Mouse (Mus musculus): ENCODE results near the gene Rab3gap2. TPM values are rescaled to one million over a fixed set of nuclear protein-coding genes. Genes with fewer than 3 reads are reported as not detected.
"Not testable (repeated sequence)": the region's sequence is repeated elsewhere in the genome, so short reads cannot be mapped to it uniquely, and the experiment has no call there.

Rab3gap2 gene
- polyA plus RNA-seq, 1 experiment from 2014 or later: 15.0 TPM

DNA sequence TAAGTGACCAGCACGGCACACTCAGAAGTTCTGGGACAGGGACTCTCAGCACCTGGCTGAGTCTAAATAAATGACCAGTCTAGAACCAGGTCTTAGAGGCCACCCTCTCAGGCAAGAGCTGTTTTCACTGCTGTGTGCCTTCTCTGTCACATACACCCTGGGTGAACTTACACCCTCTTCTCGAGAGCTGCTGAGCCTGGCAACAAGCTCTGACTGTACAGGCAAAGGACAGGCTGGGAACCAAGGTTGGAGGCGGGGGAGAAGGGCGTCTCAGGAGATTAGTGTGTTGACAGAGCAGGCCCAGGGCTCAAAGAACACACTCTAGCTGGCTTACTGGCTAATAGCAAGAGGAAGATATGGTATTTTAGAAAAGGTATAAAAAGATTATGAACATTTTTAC, 105.0 kb downstream of the Rab3gap2 start:
- no peak for TF ChIP-seq CTCF (IDR thresholded peaks at IDR 0.05; ENCODE audit: low read depth)
- peaks cover 39% of the 10 kb centered on the region for H3K36me3 ChIP-seq (ENCODE audit: insufficient read depth, low read length)
- no peaks in the 10 kb centered on the region for H3K27me3 ChIP-seq (ENCODE audit: insufficient read depth, low read length)
- 68% methylated on average over 4 of the region's 4 CpGs for WGBS
- no peaks in the 10 kb centered on the region for H3K9me3 ChIP-seq (replicated peaks; ENCODE audit: low read length)
- H3K4me1 ChIP-seq (replicated peaks; ENCODE audit: insufficient read depth, low read length): no peaks in the 10 kb centered on the region
- no peak overlapping the region for H3K9ac ChIP-seq (ENCODE audit: low read depth, low read length)
- ATAC-seq (replicated peaks; ENCODE audit: low FRiP score, low read depth): no peak
- DNase-seq (ENCODE audit: low spot score): no peak
- no peak overlapping the region for H3K27ac ChIP-seq
- no peak overlapping the region for H3K4me2 ChIP-seq (ENCODE audit: low read length)
- H3K4me3 ChIP-seq (replicated peaks; ENCODE audit: low read depth, low read length): no peak overlapping the region

GRCm38 (mm10) chr1:185311949-185312348, 108.0 kb downstream of the Rab3gap2 start:
- H3K9me3 ChIP-seq (replicated peaks; ENCODE audit: low read length): no peaks in the 10 kb centered on the region
- DNase-seq (ENCODE audit: low spot score) (no peak), ATAC-seq (replicated peaks; ENCODE audit: low FRiP score, low read depth) (no peak)
- 91% methylated on average over 9 of the region's 9 CpGs for WGBS
- peaks cover 48% of the 10 kb centered on the region for H3K36me3 ChIP-seq (ENCODE audit: insufficient read depth, low read length)
- no peak overlapping the region for H3K4me3 ChIP-seq (replicated peaks; ENCODE audit: low read depth, low read length)
- TF ChIP-seq CTCF (IDR thresholded peaks at IDR 0.05; ENCODE audit: low read depth): no peak
- H3K4me1 ChIP-seq (replicated peaks; ENCODE audit: insufficient read depth, low read length): no peaks in the 10 kb centered on the region
- no peak overlapping the region for H3K4me2 ChIP-seq (ENCODE audit: low read length)
- H3K27ac ChIP-seq: no peak overlapping the region
- H3K9ac ChIP-seq (ENCODE audit: low read depth, low read length): no peak overlapping the region
- H3K27me3 ChIP-seq (ENCODE audit: insufficient read depth, low read length): no peaks in the 10 kb centered on the region

- ATAC-seq (replicated peaks; ENCODE audit: low FRiP score, low read depth): no peak
- Histone ChIP-seq H3K4me3 (replicated peaks; ENCODE audit: low read depth, low read length) (no peak overlapping the region), H3K9ac (ENCODE audit: low read depth, low read length) (no peak overlapping the region), H3K9me3 (replicated peaks; ENCODE audit: low read length) (no peaks in the 10 kb centered on the region), H3K27me3 (ENCODE audit: insufficient read depth, low read length) (no peaks in the 10 kb centered on the region), H3K4me1 (replicated peaks; ENCODE audit: insufficient read depth, low read length) (no peaks in the 10 kb centered on the region), H3K4me2 (ENCODE audit: low read length) (no peak overlapping the region), H3K27ac (no peak overlapping the region), H3K36me3 (ENCODE audit: insufficient read depth, low read length) (peaks cover 50% of the 10 kb centered on the region)
- no peak for TF ChIP-seq CTCF (IDR thresholded peaks at IDR 0.05; ENCODE audit: low read depth)
- 92% methylated on average over 4 of the region's 4 CpGs for WGBS
- no peak for DNase-seq (ENCODE audit: low spot score)
These were observed 110.6 kb downstream of the Rab3gap2 start for GRCm38 (mm10) chr1:185314546-185314945.

- WGBS: 83% methylated on average over 16 of the region's 16 CpGs
- H3K27me3 ChIP-seq (ENCODE audit: insufficient read depth, low read length): no peaks in the 10 kb centered on the region
- H3K9me3 ChIP-seq (replicated peaks; ENCODE audit: low read length): no peaks in the 10 kb centered on the region
- H3K9ac ChIP-seq (ENCODE audit: low read depth, low read length): no peak overlapping the region
- H3K4me1 ChIP-seq (replicated peaks; ENCODE audit: insufficient read depth, low read length): no peaks in the 10 kb centered on the region
- ATAC-seq (replicated peaks; ENCODE audit: low FRiP score, low read depth) (no peak), DNase-seq (ENCODE audit: low spot score) (no peak)
- H3K36me3 ChIP-seq (ENCODE audit: insufficient read depth, low read length): peaks cover 58% of the 10 kb centered on the region
- no peak overlapping the region for H3K27ac ChIP-seq
- no peak overlapping the region for H3K4me2 ChIP-seq (ENCODE audit: low read length)
- no peak overlapping the region for H3K4me3 ChIP-seq (replicated peaks; ENCODE audit: low read depth, low read length)
- TF ChIP-seq CTCF (IDR thresholded peaks at IDR 0.05; ENCODE audit: low read depth): no peak
These were observed 112.1 kb downstream of the Rab3gap2 start for GRCm38 (mm10) chr1:185315846-185316568.

DNA sequence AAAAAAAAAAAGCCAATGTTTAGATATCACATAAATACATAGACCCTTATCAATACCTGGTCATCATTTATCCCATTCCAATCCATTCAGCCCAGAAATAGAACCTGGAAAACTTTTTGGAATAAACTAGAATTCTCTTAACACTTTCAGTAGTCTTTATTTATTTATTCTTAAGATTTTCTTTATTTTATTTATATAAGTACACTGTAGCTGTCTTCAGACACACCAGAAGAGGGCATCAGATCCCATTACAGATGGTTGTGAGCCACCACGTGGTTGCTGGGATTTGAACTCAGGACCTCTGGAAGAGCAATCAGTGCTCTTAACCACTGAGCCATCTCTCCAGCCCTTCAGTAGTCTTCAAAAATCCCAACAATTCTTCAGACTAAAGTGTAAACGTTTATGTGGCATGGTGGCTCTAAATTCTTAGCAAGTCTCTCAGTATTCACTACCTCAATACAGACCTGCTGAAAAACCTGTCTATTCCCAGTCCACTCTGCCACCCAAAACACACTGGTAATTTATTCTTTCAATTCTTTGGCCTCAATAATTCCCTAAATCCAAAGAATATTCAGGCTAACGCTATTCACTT, 123.9 kb downstream of the Rab3gap2 start:
- Histone ChIP-seq H3K36me3 (ENCODE audit: insufficient read depth, low read length) (peaks cover 29% of the 10 kb centered on the region), H3K9ac (ENCODE audit: low read depth, low read length) (peak overlapping the region; percentile 86; the same call in 1 of the 2 replicates), H3K4me2 (ENCODE audit: low read length) (peak overlapping the region; percentile 69), H3K4me3 (replicated peaks; ENCODE audit: low read depth, low read length) (peak overlapping the region; percentile 80; the same call in 1 of the 2 replicates)
- not testable (repeated sequence) for H3K27ac ChIP-seq; H3K27me3 ChIP-seq (ENCODE audit: insufficient read depth, low read length); DNase-seq (ENCODE audit: low spot score); H3K9me3 ChIP-seq (replicated peaks; ENCODE audit: low read length); ATAC-seq (replicated peaks; ENCODE audit: low FRiP score, low read depth); H3K4me1 ChIP-seq (replicated peaks; ENCODE audit: insufficient read depth, low read length)
- 49% methylated on average over 3 of the region's 3 CpGs for WGBS

GRCm38 (mm10) chr1:185328721-185329610, 125.0 kb downstream of the Rab3gap2 start, which contains the start of gene Iars2:
Iars2 (minus strand) TSS chr1:185329396.
- H3K9ac ChIP-seq (ENCODE audit: low read depth, low read length): peak within 1 kb of the TSS; percentile 86
- WGBS: under 1% methylated on average over 73 of the region's 76 CpGs

More at GRCm38 (mm10) chr1:185328721-185329610, 125.0 kb downstream of the Rab3gap2 start, which contains the start of gene Iars2:
- Histone ChIP-seq H3K4me3 (replicated peaks; ENCODE audit: low read depth, low read length) (peak within 1 kb of the TSS; percentile 80), H3K9me3 (replicated peaks; ENCODE audit: low read length) (no peaks in the 10 kb centered on the region), H3K4me2 (ENCODE audit: low read length) (peak within 1 kb of the TSS; percentile 69), H3K27ac (peak within 1 kb of the TSS; percentile 96), H3K4me1 (replicated peaks; ENCODE audit: insufficient read depth, low read length) (peaks cover 13% of the 10 kb centered on the region; the same call in 1 of the 2 replicates), H3K36me3 (ENCODE audit: insufficient read depth, low read length) (peaks cover 20% of the 10 kb centered on the region), H3K27me3 (ENCODE audit: insufficient read depth, low read length) (no peaks in the 10 kb centered on the region)
- DNase-seq (ENCODE audit: low spot score) (peak; percentile 88), ATAC-seq (replicated peaks; ENCODE audit: low FRiP score, low read depth) (peak; percentile 82)
- TF ChIP-seq CTCF (IDR thresholded peaks at IDR 0.05; ENCODE audit: low read depth): peak; percentile 5; the same call in 1 of the 2 replicates

All from kidney, postnatal 0 days (tissue).